Mouse (Mus musculus) CH12.LX (cell line): Measurements from ENCODE around the gene Chst11. TPM values are rescaled to one million over a fixed set of nuclear protein-coding genes. Genes with fewer than 3 reads are reported as not detected.

ENCODE experiments used
- DNase-seq: peaks from one replicate; pipeline ENCODE4 v3.0.0-alpha.2; 2013; ENCODE audit errors: extremely low read depth
- H3K27ac ChIP-seq: 2 replicates; pipeline ENCODE4 v1.5.1; 2012; ENCODE audit warnings: low read depth, mild to moderate bottlenecking, control low read depth, moderate library complexity; ENCODE audit not compliant: insufficient read depth
- H3K27me3 ChIP-seq: replicated peaks from 2 replicates; pipeline ENCODE3; 2012; ENCODE audit warnings: inconsistent platforms
- H3K36me3 ChIP-seq, 2 experiments: replicated peaks in 1 of 2; 2 replicates each; pipeline versions ENCODE3 to v1.6.1; 2012; ENCODE audit warnings: inconsistent platforms in 1 of 2, low read length in 1 of 2, mild to moderate bottlenecking in 1 of 2, mixed read lengths in 1 of 2, moderate library complexity in 1 of 2; ENCODE audit not compliant: control insufficient read depth in 1 of 2, insufficient read depth in 1 of 2
- H3K4me1 ChIP-seq, 2 experiments: 2 replicates each; pipeline ENCODE4 v1.6.1; 2012; ENCODE audit warnings: inconsistent platforms in 1 of 2, moderate library complexity in 1 of 2; ENCODE audit not compliant: insufficient read depth in 2 of 2, control insufficient read depth in 1 of 2
- H3K4me2 ChIP-seq: 2 replicates; pipeline ENCODE4 v1.6.1; 2012; ENCODE audit warnings: low read depth, mild to moderate bottlenecking, control low read depth; ENCODE audit not compliant: poor library complexity, insufficient read depth, severe bottlenecking
- H3K4me3 ChIP-seq, 3 experiments: fragments of 150-350 bp in 1 of 3; sonication (generic) in 1 of 3; replicated peaks in 1 of 3; 2 replicates each; pipeline versions ENCODE3 to v1.5.1; 2011 to 2012; ENCODE audit warnings: low read depth in 2 of 3, low read length in 2 of 3, mild to moderate bottlenecking in 2 of 3, moderate library complexity in 2 of 3, control low read depth in 1 of 3, improper control_type of control experiment in 1 of 3, inconsistent platforms in 1 of 3, mixed read lengths in 1 of 3; ENCODE audit not compliant: poor library complexity in 1 of 3
- H3K79me2 ChIP-seq: replicated peaks from 2 replicates; pipeline ENCODE4 v1.6.1; 2012; ENCODE audit warnings: mild to moderate bottlenecking, moderate library complexity; ENCODE audit not compliant: control insufficient read depth, poor library complexity, insufficient read depth, severe bottlenecking; ENCODE audit errors: extremely low read depth
- H3K9ac ChIP-seq: 2 replicates; pipeline ENCODE4 v1.6.1; 2012; ENCODE audit warnings: low read depth, mild to moderate bottlenecking, control low read depth, moderate library complexity; ENCODE audit not compliant: insufficient read depth
- H3K9me3 ChIP-seq: replicated peaks from 2 replicates; pipeline ENCODE3; 2012; ENCODE audit warnings: low read length, inconsistent platforms, mixed read lengths
- JUN ChIP-seq: IDR thresholded peaks from 2 replicates; pipeline ENCODE4 v1.6.1; 2011; ENCODE audit warnings: low read depth, mild to moderate bottlenecking, low read length, improper control_type of control experiment, moderate library complexity; ENCODE audit not compliant: insufficient read depth
- KAT2A ChIP-seq: IDR thresholded peaks from 2 replicates; pipeline ENCODE4 v1.6.1; 2012; ENCODE audit warnings: low read length, improper control_type of control experiment, inconsistent platforms; ENCODE audit not compliant: insufficient replicate concordance
- MYC ChIP-seq: IDR thresholded peaks from 2 replicates; pipeline ENCODE4 v1.6.1; 2011; ENCODE audit warnings: low read depth, mild to moderate bottlenecking, improper control_type of control experiment, low read length
- NELFE ChIP-seq: IDR thresholded peaks from 2 replicates; pipeline ENCODE4 v1.6.1; 2011; ENCODE audit warnings: low read depth, low read length, improper control_type of control experiment
- NRF1 ChIP-seq: IDR thresholded peaks from 2 replicates; pipeline ENCODE4 v1.6.1; 2014; ENCODE audit warnings: low read depth, mild to moderate bottlenecking, inconsistent platforms, low read length, improper control_type of control experiment, moderate library complexity
- RAD21 ChIP-seq: IDR thresholded peaks from 2 replicates; pipeline ENCODE4 v1.6.1; 2011; ENCODE audit warnings: low read depth, mild to moderate bottlenecking, low read length, improper control_type of control experiment, moderate library complexity
- ZMIZ1 ChIP-seq: IDR thresholded peaks from 2 replicates; pipeline ENCODE4 v1.6.1; 2012; ENCODE audit warnings: low read depth, mild to moderate bottlenecking, inconsistent platforms, low read length, improper control_type of control experiment
- dilution Hi-C: fragments of 300-500 bp; cut with MboI; formaldehyde crosslinking; loops from 2 replicates; pipeline ENCODE4 v1.14.3; 2020; ENCODE audit warnings: low sequenced_read_pairs; ENCODE audit not compliant: extremely low pct_unique_long_range_greater_than_20kb, extremely low pct_ligation_motif_present
- in situ Hi-C: fragments of 300-500 bp; cut with MboI; formaldehyde crosslinking; loops from 3 replicates; pipeline ENCODE4 v1.14.3; 2019; ENCODE audit warnings: low sequenced_read_pairs, low pct_ligation_motif_present, low pct_unique_long_range_greater_than_20kb, mixed read lengths
- polyA plus RNA-seq: library from polyadenylated mRNA; unstranded; fragments of >175 nt; gene quantifications from 2 replicates; pipeline ENCODE4 v1.2.1, GENCODE M21; 2012; ENCODE audit warnings: low read depth; ENCODE audit not compliant: insufficient read length
- total RNA-seq, 2 experiments: library from RNA; depleted of rRNA; stranded (reverse); fragments of 300-350 nt in 1 of 2; fragments of >200 nt in 1 of 2; gene quantifications; 2 replicates each; pipeline ENCODE4 v1.2.3; 2012 to 2014

The Chst11 gene
- total and polyA plus RNA-seq, 3 experiments, result 3.6 to 5.3 (median 4.5) TPM

- Histone ChIP-seq H3K9me3 (no peaks in the 10 kb centered on the region), H3K27me3 (no peaks in the 10 kb centered on the region), H3K4me1 (peaks cover 8 to 22% of the 10 kb centered on the region in 2 experiments), H3K36me3 (peaks cover 0 to 4% of the 10 kb centered on the region in 2 experiments), H3K4me2 (no peak overlapping the region), H3K4me3 (no peak overlapping the region), H3K79me2 (no peaks in the 10 kb centered on the region), H3K9ac (no peak overlapping the region), H3K27ac (no peak overlapping the region)
- dilution Hi-C loops (no loop called here), in situ Hi-C loops (no loop called here)
- no peak for DNase-seq
- TF ChIP-seq KAT2A, result no peak
Observed at GRCm38 (mm10) chr10:83071785-83072580, 86.7 kb downstream of the Chst11 start.

- no peak for TF ChIP-seq RAD21
- no peak for TF ChIP-seq JUN
- no peak for TF ChIP-seq NELFE
- no peak for TF ChIP-seq NRF1
- no peaks in the 10 kb centered on the region for H3K79me2 ChIP-seq
- H3K36me3 ChIP-seq, result peaks cover 0 to 4% of the 10 kb centered on the region in 2 experiments
- dilution Hi-C loops (no loop called here), in situ Hi-C loops (no loop called here)
- no peak overlapping the region for H3K4me2 ChIP-seq
- no peak overlapping the region for H3K27ac ChIP-seq
- peaks cover 4 to 11% of the 10 kb centered on the region in 2 experiments for H3K4me1 ChIP-seq
- no peak overlapping the region for H3K9ac ChIP-seq
- H3K9me3 ChIP-seq, result no peaks in the 10 kb centered on the region
- no peak for DNase-seq
- H3K27me3 ChIP-seq, result no peaks in the 10 kb centered on the region
- H3K4me3 ChIP-seq, result no peak overlapping the region
Observed at GRCm38 (mm10) chr10:83073119-83073518, 87.8 kb downstream of the Chst11 start.

- Histone ChIP-seq H3K9ac (no peak overlapping the region), H3K4me1 (peaks cover 0 to 3% of the 10 kb centered on the region in 2 experiments; a peak in 1 of 4 replicates), H3K36me3 (peaks cover 0 to 2% of the 10 kb centered on the region in 2 experiments), H3K27ac (no peak overlapping the region), H3K9me3 (no peaks in the 10 kb centered on the region), H3K4me2 (no peak overlapping the region), H3K27me3 (no peaks in the 10 kb centered on the region), H3K79me2 (no peaks in the 10 kb centered on the region), H3K4me3 (no peak overlapping the region)
- dilution Hi-C loops, result no loop called here
- no peak for DNase-seq
- TF ChIP-seq ZMIZ1 (no peak), MYC (no peak)
- in situ Hi-C loops, result no loop called here
Observed at GRCm38 (mm10) chr10:83076816-83077215, 91.5 kb downstream of the Chst11 start.
